Mouse (Mus musculus): ENCODE data around the gene Snx21.

Gene Snx21

DNA sequence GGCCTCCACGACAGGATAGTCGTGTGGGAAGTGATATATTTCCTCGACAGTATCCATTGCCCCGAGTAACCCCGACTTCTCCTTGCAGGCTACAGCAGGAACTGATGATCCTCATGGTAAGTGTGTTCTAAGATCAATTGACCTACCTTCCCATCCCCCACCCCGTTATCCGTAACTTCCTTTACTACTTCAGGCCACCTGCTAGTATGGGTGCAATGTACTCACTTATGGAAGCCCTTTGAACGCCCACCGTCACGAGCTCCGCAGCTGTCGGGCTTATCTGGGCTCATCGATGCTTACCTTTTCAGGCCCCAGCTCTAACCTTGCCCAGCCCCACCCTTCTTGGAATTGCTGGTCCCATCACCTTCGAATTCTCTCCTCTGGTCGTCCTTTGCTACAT is 15.3 kb upstream of the Snx21 start:
- DNase-seq (ENCODE audit: low spot score in 2 of 2): no peak

DNA sequence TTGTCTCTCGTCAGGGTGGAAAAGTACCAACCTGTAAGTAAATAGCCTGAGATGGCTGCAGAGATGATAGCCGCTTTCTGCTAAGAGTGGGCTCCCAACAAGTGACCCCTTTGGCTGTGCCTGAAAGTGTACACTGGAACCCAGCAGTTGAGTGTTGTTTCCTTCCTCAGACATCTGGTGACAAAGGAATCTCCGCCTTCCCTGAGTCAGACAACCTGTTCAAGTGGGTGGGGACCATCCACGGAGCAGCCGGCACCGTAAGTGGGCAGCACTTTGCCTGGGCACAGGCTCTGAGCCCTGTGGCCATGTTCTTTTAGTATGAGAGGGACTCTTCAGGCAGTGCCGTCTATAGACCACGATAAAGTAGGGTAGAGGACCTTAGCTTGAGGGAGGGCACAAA is 14.5 kb upstream of the Snx21 start:
- DNase-seq (ENCODE audit: low spot score in 2 of 2): no peak

DNA sequence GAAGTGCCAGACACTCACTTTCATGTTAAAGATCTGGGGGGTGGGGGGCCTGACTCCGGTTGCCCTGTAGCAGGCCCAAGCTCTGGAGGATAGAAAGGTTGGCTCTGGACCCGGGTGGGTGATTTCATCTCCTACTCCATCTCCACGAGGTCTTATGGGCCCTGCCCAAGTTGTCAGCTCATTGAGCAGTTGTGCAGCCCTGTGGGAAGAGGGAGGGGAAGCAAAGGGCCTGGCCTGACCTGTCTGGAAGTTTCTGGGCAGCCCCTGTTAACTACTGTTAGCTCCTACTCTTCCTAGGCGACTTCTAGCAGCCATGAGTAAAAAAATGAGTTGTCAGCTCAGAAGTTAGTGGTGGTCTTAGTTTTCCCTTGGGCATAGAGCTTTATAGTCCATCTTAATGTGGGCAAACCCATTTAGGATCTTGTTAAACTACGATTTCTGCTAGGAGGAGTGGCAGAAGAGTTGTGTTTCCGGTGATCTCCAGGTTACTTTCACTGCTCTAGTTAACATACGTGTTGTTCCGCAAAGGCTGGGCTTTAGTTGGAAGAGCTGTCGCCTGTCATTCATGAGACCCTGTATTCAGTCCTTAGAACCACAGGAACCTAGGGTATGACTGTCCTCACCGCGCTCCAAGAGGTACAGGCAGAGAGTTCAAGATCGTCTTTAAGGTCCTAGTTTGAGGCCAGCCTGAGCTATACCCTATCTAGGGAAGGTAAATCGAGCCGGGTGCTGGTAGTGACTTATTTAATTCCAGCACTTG is 12.2 kb upstream of the Snx21 start:
- no peak for DNase-seq (ENCODE audit: low spot score in 2 of 2)

DNA sequence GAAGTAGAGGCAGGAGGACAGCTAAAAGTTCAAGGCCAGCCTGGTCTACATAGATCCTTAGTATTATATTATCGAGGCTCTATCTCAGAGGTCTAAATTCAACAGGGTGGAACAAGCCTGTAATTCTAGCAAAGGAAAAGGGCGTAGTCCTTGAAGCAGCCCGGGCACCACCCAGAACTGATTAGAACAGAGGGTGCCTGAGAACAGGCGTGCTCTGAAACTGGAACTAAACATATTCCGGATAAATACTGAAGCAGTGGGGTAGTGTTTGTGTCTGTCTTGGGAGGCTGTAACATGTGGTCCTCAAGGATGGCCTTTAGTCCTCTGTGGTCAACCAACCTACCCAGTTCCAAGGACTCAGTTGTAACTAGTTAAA is 11.6 kb upstream of the Snx21 start:
- DNase-seq (ENCODE audit: low spot score in 2 of 2): no peak

DNA sequence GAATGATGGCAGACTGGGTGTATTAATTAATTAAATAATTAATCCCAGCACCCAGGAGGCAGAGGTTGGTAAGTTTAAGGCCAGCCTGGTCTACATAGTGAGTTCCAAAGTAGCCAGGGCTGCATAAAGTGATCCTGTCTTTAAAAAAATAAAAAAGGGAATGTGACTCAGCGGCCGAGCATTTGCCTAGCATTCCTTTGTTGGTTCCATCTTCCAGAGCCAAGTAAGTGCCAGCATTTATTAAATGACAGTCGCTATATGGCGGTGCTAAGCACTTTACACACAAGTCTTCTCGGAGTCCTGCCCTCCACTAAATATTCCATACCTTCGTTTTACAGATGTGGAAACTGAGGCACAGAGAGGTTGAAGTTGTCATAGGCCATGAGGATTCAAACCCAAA is 9.5 kb upstream of the Snx21 start:
- DNase-seq (ENCODE audit: low spot score in 2 of 2): no peak

DNA sequence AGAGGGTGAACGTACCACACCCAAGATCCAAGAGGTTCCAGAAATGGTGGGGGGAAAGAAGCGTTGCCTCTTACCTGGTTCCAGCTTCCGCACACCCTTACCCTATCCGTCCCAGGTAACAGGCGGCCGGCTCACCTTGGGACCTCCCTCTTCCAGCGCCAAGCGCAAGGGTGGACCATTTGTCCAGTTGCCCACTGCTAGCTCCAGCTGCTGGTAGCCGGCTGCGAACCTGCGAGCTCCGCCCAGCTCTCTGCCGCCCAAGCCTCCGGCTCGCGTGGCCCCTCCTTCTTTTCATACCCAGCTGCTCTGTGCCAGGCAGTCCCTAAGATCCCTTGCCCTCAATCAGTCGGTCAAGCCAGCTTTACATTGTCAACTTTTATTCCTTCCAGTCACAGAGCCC is 8.8 kb upstream of the Snx21 start:
- no peak for DNase-seq (ENCODE audit: low spot score in 2 of 2)

GRCm38 (mm10) chr2:164777246-164778014 is 8.2 kb upstream of the Snx21 start:
- no peak for DNase-seq (ENCODE audit: low spot score in 2 of 2)

- no peak for DNase-seq (ENCODE audit: low spot score in 2 of 2)
Observed at GRCm38 (mm10) chr2:164778015-164778287, 7.7 kb upstream of the Snx21 start.

DNA sequence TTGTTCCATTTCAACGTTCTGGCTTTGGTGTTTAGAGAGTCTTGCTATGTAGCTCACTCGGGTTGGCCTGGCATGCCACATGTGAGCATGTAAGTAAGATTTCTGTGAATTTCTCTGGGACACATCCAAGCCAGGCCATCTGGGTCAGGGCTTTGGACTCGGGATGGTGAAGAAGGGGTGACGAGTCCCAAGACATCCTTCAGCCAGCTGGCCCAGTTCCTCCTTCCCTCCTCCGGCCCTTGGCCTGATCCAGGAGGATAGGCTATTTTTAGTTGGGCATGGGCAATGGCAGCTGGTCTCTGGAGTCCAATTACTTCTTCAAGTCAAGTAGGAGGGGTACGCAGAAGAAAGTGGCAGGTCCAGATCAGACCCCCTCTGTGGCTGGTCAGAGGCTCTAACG is 6.8 kb upstream of the Snx21 start:
- no peak for DNase-seq (ENCODE audit: low spot score in 2 of 2)

DNA sequence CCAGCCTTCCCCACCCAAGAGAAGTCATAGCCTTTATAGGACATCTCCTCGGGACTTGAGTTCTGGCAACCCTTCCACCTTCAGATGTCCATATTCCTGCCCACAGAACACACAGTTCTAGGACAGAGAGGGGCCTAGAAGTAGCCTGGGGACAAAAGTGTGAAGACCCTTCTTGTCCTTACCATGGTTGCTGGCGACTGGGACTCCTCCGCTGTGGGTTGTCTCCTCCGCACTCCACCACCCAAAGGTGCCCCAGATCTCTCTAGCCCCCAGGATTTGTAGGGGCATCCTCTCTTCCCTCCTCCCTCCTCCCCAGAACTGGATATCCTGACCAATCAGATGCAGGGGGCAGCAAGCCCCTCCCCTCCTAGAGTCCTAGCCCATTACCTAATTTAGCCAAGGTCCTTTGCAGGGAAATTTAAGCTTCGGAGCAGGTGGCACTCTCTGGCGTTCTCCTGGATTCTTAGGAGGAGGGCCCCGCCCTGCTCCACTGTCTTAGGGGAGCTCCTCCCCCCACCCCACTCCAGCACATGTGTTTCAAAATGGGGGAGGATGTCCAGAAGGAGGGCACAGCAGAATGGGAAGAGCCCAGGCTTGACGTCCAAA is 6.0 kb upstream of the Snx21 start, which contains the start of gene Tnnc2:
Gene Tnnc2, minus strand, starts transcription at position 487 of the 606 bp plus-strand sequence.
- DNase-seq (ENCODE audit: low spot score in 2 of 2): no peak

DNA sequence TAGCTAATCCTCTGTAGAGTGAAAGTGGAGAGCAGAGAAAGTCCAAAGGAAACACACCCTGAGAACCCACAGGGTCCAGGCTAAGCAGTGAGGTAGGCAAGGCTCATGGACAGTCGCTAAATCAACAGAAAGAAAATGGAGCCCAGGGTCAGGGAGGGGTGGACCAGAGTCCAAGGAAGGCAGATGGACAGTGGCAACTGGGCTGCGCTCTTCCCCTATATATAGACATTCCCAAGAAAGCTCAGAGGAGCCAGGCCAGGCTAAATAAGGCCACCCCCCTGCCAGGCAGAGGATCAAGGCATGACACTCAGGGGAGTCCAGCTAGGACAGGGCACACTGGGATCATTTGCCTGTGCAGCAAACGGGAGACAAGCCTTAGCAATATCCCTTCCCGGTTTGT is 3.7 kb upstream of the Snx21 start:
- no peak for DNase-seq (ENCODE audit: low spot score in 2 of 2)

DNA sequence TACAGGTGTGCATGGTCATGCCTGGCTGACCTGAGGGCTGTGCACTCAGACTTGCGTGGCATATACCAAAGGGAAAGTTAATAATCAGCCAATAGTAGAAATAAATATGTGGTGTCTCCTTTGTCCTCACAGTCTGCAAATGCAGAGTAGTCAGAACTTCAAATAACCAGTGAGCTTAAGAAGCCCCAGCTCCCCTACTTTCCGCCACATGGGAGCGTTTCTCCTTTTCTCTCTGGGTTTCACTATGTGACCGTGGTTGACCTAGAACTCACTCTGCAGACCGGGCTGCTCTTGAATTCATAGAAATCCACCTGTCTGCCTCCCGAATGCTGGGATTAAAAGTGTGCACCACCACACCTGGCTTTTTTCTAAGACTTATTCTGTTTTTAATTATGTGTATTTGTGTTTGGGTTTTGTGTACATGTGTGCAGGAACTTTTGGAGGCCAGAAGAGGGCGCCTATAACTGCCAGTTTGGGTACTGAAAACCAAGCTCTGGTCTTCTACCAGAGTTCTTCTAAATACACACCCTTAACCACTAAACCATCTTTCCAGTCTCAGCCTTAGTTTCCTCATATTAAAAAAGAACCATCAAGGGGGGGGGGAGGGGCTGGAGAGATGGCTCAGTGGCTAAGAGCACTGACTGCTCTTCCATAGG is 1.6 kb upstream of the Snx21 start:
- no peak for DNase-seq (ENCODE audit: low spot score in 2 of 2)

DNA sequence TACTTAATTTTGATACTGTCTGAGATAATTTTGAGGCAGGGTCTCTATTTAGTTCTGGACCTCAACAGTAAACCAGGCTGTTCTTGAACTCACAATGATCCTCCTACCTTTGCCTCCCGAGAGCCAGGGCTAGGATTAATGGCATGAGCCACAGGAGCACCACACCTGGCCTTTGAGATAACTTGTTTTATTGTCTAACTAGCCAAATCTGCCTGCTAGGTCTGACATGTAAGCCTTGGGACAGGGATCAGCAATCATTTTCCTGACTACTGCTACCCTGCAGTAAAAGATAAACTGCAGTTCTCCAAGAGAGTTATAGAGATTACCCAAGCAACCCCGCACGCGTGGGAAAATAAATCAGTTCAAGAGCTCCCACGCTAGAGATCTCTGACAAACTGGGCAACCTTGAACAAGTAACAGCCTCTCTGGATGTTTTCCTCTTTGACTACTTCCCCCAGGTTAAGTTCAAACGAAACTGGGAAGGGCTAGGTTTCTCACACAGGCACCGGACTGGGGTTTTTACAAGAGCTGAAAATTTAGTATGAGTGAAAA is 678 bp upstream of the Snx21 start:
- DNase-seq (ENCODE audit: low spot score in 2 of 2): no peak

GRCm38 (mm10) chr2:164786388-164786885 is 814 bp downstream of the Snx21 start:
- peak in 1 of 2 experiments; percentile 41 for DNase-seq (ENCODE audit: low spot score in 2 of 2)

DNA sequence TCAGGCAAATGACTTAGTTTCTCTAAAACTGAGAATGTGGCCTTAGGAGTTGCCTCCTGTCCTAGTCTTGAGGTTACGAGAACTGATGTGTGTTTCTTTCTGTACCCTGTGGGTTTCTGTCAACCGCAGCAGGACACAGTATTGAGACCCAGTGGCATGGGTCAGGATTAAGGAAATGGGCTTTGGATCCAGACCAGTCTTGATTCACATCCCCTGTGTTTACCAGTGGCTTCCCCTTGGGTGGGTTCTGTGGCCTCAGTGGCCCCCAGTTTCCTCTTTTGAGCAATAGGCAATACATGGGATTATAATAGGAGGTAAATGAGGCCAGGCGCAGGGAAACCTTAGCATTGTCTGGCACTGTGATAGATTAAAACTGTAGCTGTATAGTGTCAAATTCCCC is 1.4 kb downstream of the Snx21 start:
- no peak for DNase-seq (ENCODE audit: low spot score in 2 of 2)

- no peak for DNase-seq (ENCODE audit: low spot score in 2 of 2)
Observed at GRCm38 (mm10) chr2:164787779-164788178, 2.2 kb downstream of the Snx21 start.

DNA sequence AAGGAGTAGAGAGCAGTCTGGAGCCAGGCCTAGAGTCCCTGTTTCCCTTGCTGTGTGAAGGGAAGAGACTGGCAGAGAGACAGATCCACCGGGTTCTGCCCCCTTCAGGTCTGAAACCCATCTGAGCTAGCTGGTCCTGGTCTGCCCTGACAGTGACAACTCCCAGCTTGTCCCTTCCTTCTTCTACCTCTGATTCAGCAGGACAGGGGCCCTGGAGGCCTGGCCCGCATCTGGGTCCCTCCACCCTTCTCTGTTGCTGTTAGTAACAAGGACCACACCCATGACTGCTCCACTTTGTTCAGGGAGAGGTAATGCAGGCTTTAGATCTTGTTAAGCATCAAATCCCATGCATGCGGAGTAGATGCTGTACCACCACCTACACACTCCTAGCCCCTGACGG is 2.8 kb downstream of the Snx21 start:
- DNase-seq (ENCODE audit: low spot score in 2 of 2): no peak

DNA sequence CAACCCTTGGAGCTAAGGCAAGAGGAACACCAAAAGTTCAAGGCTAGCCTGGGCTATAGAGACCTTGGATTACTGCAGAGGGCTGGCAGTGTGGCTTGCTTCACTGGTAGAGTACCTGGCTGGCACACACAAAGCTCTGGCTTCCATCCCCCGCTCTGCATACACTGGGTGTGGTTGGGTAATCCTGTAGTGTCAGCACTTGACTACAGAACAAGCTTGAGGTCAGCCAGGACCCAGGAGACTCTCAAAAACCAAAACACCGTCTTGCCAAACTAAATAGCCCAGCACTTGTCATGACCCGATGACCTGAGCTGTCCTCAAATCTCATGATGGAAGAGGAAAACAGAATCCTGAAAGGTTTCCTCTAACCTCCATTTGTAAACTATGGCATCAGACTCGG is 4.8 kb downstream of the Snx21 start:
- no peak for DNase-seq (ENCODE audit: low spot score in 2 of 2)

- DNase-seq (ENCODE audit: low spot score in 2 of 2): no peak
Observed at GRCm38 (mm10) chr2:164791841-164792261, 6.2 kb downstream of the Snx21 start.

- DNase-seq (ENCODE audit: low spot score in 2 of 2): no peak
Observed at GRCm38 (mm10) chr2:164792400-164793190, 7.0 kb downstream of the Snx21 start.

DNA sequence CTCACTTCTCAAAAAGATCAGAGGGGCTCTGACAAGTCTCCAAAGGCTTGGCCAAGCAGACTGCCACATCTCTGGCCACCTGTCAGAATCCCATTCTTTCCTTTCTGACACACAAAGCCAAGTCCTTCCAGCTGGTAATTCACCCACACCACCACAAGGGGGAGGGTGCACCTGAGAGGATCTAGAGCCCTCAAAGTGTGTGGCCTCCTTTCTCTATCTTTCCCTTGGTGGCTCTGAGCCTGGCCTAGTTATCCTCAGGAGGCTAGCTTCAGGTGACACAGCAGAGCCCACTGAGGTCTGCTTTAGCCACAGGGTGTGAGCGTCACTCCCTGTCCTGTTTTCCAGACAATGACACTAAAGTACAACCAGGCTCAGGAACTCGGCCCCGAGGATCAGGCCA is 7.6 kb downstream of the Snx21 start:
- peak in 1 of 2 experiments; percentile 51 for DNase-seq (ENCODE audit: low spot score in 2 of 2)

Data from heart, adult 9 months (tissue).